Mouse (Mus musculus) megakaryocyte, embryonic 14.5 days (primary cell): ENCODE measurements around the gene Mctp2.

ENCODE experiments used
- FLI1 ChIP-seq: IDR thresholded peaks from 2 replicates; pipeline ENCODE4 v1.6.1; 2012; ENCODE audit warnings: low read length, inconsistent platforms, mixed read lengths
- GATA1 ChIP-seq: IDR thresholded peaks from 3 replicates; pipeline ENCODE4 v1.6.1; 2012; ENCODE audit warnings: mixed read lengths, low read length, inconsistent platforms, borderline replicate concordance

DNA sequence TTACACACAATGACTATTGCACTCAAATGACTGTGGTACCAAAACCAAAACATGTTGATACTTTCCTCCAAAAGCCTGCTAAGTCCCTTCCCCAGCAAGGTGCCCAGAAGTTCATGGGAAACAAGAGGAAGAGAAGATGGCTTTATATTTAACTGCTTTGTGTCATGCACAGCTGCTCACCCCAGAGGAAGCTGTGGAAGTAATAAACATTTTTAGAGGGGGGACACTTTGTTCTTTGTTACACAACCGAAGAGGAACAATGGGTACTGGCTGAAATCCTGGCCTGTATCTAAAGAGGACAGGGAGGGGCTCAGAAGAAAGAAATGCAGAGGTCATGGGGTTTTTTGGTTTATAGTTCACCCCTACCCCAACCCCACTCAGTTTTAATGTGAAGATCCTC, 144.2 kb downstream of the Mctp2 start:
- TF ChIP-seq GATA1 (no peak), FLI1 (no peak)
